Mouse (Mus musculus): Measurements from ENCODE around the gene Cped1.
A peak's percentile ranks its signal among the peaks of the same experiment; 100 is the strongest.

Gene Cped1

GRCm38 (mm10) chr6:21985732-21986540 is at the start of gene Cped1:
TSS of gene Cped1 (plus strand) at chr6:21985916.
- no peak for DNase-seq (ENCODE audit: low spot score in 2 of 2)

GRCm38 (mm10) chr6:21937981-21938635 is 47.6 kb upstream of the Cped1 start:
- DNase-seq (ENCODE audit: low spot score in 2 of 2), result no peak

- DNase-seq (ENCODE audit: low spot score in 2 of 2), result peak; percentile 99
Measured at GRCm38 (mm10) chr6:21949226-21949731, 36.4 kb upstream of the Cped1 start, which contains the start of gene Ing3. TSS of gene Ing3 (plus strand) at chr6:21949571.

- DNase-seq (ENCODE audit: low spot score in 2 of 2), result peak; percentile 94 to 97
Measured at GRCm38 (mm10) chr6:21949771-21950448, 35.8 kb upstream of the Cped1 start.

GRCm38 (mm10) chr6:21950676-21951075 is 35.0 kb upstream of the Cped1 start:
- no peak for DNase-seq (ENCODE audit: low spot score in 2 of 2)

- DNase-seq (ENCODE audit: low spot score in 2 of 2), result no peak
Measured at GRCm38 (mm10) chr6:21955468-21955867, 30.2 kb upstream of the Cped1 start.

- no peak for DNase-seq (ENCODE audit: low spot score in 2 of 2)
Measured at GRCm38 (mm10) chr6:21958922-21959321, 26.8 kb upstream of the Cped1 start.

- no peak for DNase-seq (ENCODE audit: low spot score in 2 of 2)
Measured at GRCm38 (mm10) chr6:21959909-21960308, 25.8 kb upstream of the Cped1 start.

GRCm38 (mm10) chr6:21977532-21977931 is 8.2 kb upstream of the Cped1 start:
- no peak for DNase-seq (ENCODE audit: low spot score in 2 of 2)

- DNase-seq (ENCODE audit: low spot score in 2 of 2), result no peak
Measured at GRCm38 (mm10) chr6:21981114-21981513, 4.6 kb upstream of the Cped1 start.

- no peak for DNase-seq (ENCODE audit: low spot score in 2 of 2)
Measured at GRCm38 (mm10) chr6:21984990-21985731, 555 bp upstream of the Cped1 start.

GRCm38 (mm10) chr6:21986660-21987331 is 1.1 kb downstream of the Cped1 start:
- no peak for DNase-seq (ENCODE audit: low spot score in 2 of 2)

GRCm38 (mm10) chr6:21987554-21987953 is 1.8 kb downstream of the Cped1 start:
- no peak for DNase-seq (ENCODE audit: low spot score in 2 of 2)

GRCm38 (mm10) chr6:21988296-21988695 is 2.6 kb downstream of the Cped1 start:
- DNase-seq (ENCODE audit: low spot score in 2 of 2), result no peak

GRCm38 (mm10) chr6:21989081-21989480 is 3.4 kb downstream of the Cped1 start:
- DNase-seq (ENCODE audit: low spot score in 2 of 2), result no peak

- no peak for DNase-seq (ENCODE audit: low spot score in 2 of 2)
Measured at GRCm38 (mm10) chr6:21990181-21991135, 4.7 kb downstream of the Cped1 start.

GRCm38 (mm10) chr6:21991151-21991550 is 5.4 kb downstream of the Cped1 start:
- DNase-seq (ENCODE audit: low spot score in 2 of 2), result no peak

- DNase-seq (ENCODE audit: low spot score in 2 of 2), result no peak
Measured at GRCm38 (mm10) chr6:21993070-21993469, 7.4 kb downstream of the Cped1 start.

- no peak for DNase-seq (ENCODE audit: low spot score in 2 of 2)
Measured at GRCm38 (mm10) chr6:21998131-21998530, 12.4 kb downstream of the Cped1 start.

- DNase-seq (ENCODE audit: low spot score in 2 of 2), result no peak
Measured at GRCm38 (mm10) chr6:21999025-21999424, 13.3 kb downstream of the Cped1 start.
